Mouse (Mus musculus) thymus, adult 2 months (tissue): ENCODE measurements around the gene Hvcn1. TPM values are rescaled to one million over a fixed set of nuclear protein-coding genes. Genes with fewer than 3 reads are reported as not detected.

Experiments used
- DNase-seq: peaks from one replicate; pipeline ENCODE4 v3.0.0; 2021
- H3K27ac ChIP-seq: fragments of 200-500 bp; 2 replicates; pipeline ENCODE4 v1.5.1; 2012; ENCODE audit warnings: low read length, control low read depth; ENCODE audit not compliant: control insufficient read depth, insufficient read depth
- H3K27me3 ChIP-seq: fragments of 200-500 bp; 2 replicates; pipeline ENCODE4 v1.6.1; 2012; ENCODE audit warnings: mild to moderate bottlenecking, low read length, moderate library complexity, mixed read lengths; ENCODE audit not compliant: control insufficient read depth, insufficient read depth
- H3K36me3 ChIP-seq: fragments of 200-500 bp; 2 replicates; pipeline ENCODE4 v1.6.1; 2012; ENCODE audit warnings: mild to moderate bottlenecking, low read length, moderate library complexity; ENCODE audit not compliant: control insufficient read depth, insufficient read depth
- H3K4me1 ChIP-seq: fragments of 200-500 bp; replicated peaks from 2 replicates; pipeline ENCODE4 v1.6.1; 2012; ENCODE audit warnings: low read length; ENCODE audit not compliant: control insufficient read depth, insufficient read depth
- H3K4me3 ChIP-seq: fragments of 200-500 bp; 2 replicates; pipeline ENCODE4 v1.5.1; 2012; ENCODE audit warnings: mild to moderate bottlenecking, low read length, control low read depth, moderate library complexity; ENCODE audit not compliant: control insufficient read depth, insufficient read depth
- CTCF ChIP-seq: fragments of 200-500 bp; IDR thresholded peaks from 2 replicates; pipeline ENCODE4 v1.5.1; 2012; ENCODE audit warnings: mild to moderate bottlenecking, control low read depth, low read length, moderate library complexity, borderline replicate concordance; ENCODE audit not compliant: control insufficient read depth, poor library complexity, insufficient read depth; ENCODE audit errors: extremely low read depth
- POLR2A ChIP-seq: fragments of 200-500 bp; IDR thresholded peaks from 2 replicates; pipeline ENCODE4 v1.6.1; 2012; ENCODE audit warnings: mild to moderate bottlenecking, low read length, control low read depth, moderate library complexity; ENCODE audit not compliant: control insufficient read depth, poor library complexity, insufficient read depth; ENCODE audit errors: extremely low read depth
- WGBS: fragments of 180-500 bp; shearing (Covaris S2); methylation state at CpG from one replicate; pipeline ENCODE4 v1.1.7; 2018; 5-methylcytosine and 5-hydroxymethylcytosine counted together
- polyA plus RNA-seq: library from polyadenylated mRNA; depleted of rRNA; stranded (reverse); fragments of >200 nt; gene quantifications from 2 replicates; pipeline ENCODE4 v1.2.3, GENCODE M21; 2012

Hvcn1 gene
- polyA plus RNA-seq, 1 experiment: 43.9 TPM

GRCm38 (mm10) chr5:122263933-122264905, 57.6 kb downstream of the Hvcn1 start, which contains the start of gene Tctn1:
TSS of gene Tctn1 (minus strand) at chr5:122264460.
- peaks cover 10% of the 10 kb centered on the region for H3K4me1 ChIP-seq
- H3K27ac ChIP-seq: no peak within 1 kb of the TSS
- peak; percentile 88 for DNase-seq
- H3K4me3 ChIP-seq: peak within 1 kb of the TSS; percentile 80
- 2% methylated on average over 49 of the region's 49 CpGs for WGBS
- H3K36me3 ChIP-seq: no peaks in the 10 kb centered on the region
- no peaks in the 10 kb centered on the region for H3K27me3 ChIP-seq
- peak; percentile 54; the same call in 1 of the 2 replicates for TF ChIP-seq CTCF
- no peak for TF ChIP-seq POLR2A

GRCm38 (mm10) chr5:122265187-122265586, 58.6 kb downstream of the Hvcn1 start:
- Histone ChIP-seq H3K4me3 (no peak overlapping the region), H3K36me3 (no peaks in the 10 kb centered on the region), H3K4me1 (peaks cover 10% of the 10 kb centered on the region), H3K27me3 (no peaks in the 10 kb centered on the region), H3K27ac (no peak overlapping the region)
- TF ChIP-seq CTCF (no peak), POLR2A (no peak)
- WGBS: 74% methylated on average over 3 of the region's 3 CpGs
- peak; percentile 30 for DNase-seq

- 97% methylated on average over 2 of the region's 2 CpGs for WGBS
- Histone ChIP-seq H3K4me3 (no peak overlapping the region), H3K27ac (no peak overlapping the region), H3K36me3 (no peaks in the 10 kb centered on the region), H3K27me3 (no peaks in the 10 kb centered on the region), H3K4me1 (peaks cover 10% of the 10 kb centered on the region)
- no peak for TF ChIP-seq CTCF
- no peak for TF ChIP-seq POLR2A
- DNase-seq: no peak
These were observed 59.3 kb downstream of the Hvcn1 start for GRCm38 (mm10) chr5:122265942-122266341.

GRCm38 (mm10) chr5:122267136-122267535, 60.5 kb downstream of the Hvcn1 start:
- Histone ChIP-seq H3K27ac (no peak overlapping the region), H3K36me3 (no peaks in the 10 kb centered on the region), H3K4me1 (peaks cover 6% of the 10 kb centered on the region), H3K4me3 (no peak overlapping the region), H3K27me3 (no peaks in the 10 kb centered on the region)
- 60% methylated on average over 7 of the region's 7 CpGs for WGBS
- TF ChIP-seq CTCF (no peak), POLR2A (no peak)
- DNase-seq: no peak

DNA sequence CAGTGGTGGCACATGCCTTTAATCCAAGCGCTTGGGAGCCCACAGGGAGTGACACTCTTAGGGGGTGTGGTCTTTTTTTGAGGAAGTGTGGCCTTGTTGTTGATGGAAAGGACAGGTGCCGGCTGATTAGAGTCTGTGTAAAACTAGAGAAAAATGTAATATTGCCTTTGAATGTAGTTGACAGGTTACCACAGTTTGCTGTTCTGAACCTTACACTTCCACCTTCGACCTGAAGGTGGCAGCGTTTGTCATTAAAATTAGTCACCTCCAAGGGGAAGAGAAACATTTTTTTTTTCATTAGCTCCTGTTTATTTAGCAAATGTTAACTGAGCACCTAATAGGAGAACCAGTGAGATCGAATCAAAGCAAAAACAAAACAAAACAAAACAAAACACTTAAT, 61.3 kb downstream of the Hvcn1 start:
- peak; percentile 78 for DNase-seq
- peaks cover 4% of the 10 kb centered on the region for H3K4me1 ChIP-seq
- H3K36me3 ChIP-seq: no peaks in the 10 kb centered on the region
- H3K4me3 ChIP-seq: no peak overlapping the region
- no peaks in the 10 kb centered on the region for H3K27me3 ChIP-seq
- H3K27ac ChIP-seq: no peak overlapping the region
- WGBS: 13% methylated on average over 5 of the region's 5 CpGs
- TF ChIP-seq POLR2A (no peak), CTCF (no peak)

DNA sequence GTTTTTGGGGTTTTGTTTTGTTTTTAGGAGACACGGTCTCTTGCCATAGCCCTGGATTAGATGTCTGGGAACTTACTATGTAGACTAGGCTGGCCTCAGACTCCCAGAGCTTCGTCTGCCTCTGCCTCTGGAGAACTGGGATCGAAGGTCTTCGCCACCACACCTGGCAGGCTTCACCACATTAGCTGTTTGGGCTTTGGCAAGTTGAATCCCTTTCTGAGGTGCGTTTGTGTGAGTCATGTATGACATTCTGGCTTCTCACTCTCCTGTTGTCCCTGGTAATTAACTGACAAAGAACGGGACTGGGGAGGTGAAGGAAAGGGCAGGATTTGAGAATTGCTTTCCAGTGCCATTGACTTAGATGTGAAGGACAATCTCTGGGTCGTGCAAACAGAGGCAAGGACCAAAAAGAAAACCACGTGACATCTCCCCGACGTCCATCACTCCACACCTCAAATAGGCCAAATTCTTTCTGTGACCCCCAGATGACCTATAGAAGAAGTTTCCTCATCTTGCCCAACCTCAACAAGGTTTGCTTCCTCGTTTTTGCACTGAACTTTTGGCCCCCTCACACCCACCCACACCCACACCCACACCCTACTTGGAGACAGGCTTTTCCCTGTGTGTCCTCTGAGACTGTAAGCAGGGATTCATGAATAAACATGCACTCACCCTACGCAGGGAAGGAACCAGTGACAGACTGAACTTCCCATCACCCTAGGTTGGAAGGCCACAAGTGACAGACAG, 62.4 kb downstream of the Hvcn1 start:
- no peak for TF ChIP-seq POLR2A
- no peak for TF ChIP-seq CTCF
- Histone ChIP-seq H3K4me3 (no peak overlapping the region), H3K4me1 (peaks cover 4% of the 10 kb centered on the region), H3K27me3 (no peaks in the 10 kb centered on the region), H3K27ac (no peak overlapping the region), H3K36me3 (no peaks in the 10 kb centered on the region)
- no peak for DNase-seq
- 83% methylated on average over 12 of the region's 12 CpGs for WGBS
